Mouse (Mus musculus) olfactory bulb, adult 2 months (tissue): ENCODE data around the gene Rccd1.

Experiments
- CTCF ChIP-seq: fragments of 200-500 bp; IDR thresholded peaks from 2 replicates; pipeline ENCODE4 v1.5.1; 2012; ENCODE audit warnings: low read depth, mild to moderate bottlenecking, low read length, moderate library complexity; ENCODE audit not compliant: insufficient read depth
- POLR2A ChIP-seq: fragments of 200-500 bp; IDR thresholded peaks from 2 replicates; pipeline ENCODE4 v1.6.1; 2012; ENCODE audit warnings: mild to moderate bottlenecking, low read depth, low read length, moderate library complexity; ENCODE audit not compliant: insufficient read depth

DNA sequence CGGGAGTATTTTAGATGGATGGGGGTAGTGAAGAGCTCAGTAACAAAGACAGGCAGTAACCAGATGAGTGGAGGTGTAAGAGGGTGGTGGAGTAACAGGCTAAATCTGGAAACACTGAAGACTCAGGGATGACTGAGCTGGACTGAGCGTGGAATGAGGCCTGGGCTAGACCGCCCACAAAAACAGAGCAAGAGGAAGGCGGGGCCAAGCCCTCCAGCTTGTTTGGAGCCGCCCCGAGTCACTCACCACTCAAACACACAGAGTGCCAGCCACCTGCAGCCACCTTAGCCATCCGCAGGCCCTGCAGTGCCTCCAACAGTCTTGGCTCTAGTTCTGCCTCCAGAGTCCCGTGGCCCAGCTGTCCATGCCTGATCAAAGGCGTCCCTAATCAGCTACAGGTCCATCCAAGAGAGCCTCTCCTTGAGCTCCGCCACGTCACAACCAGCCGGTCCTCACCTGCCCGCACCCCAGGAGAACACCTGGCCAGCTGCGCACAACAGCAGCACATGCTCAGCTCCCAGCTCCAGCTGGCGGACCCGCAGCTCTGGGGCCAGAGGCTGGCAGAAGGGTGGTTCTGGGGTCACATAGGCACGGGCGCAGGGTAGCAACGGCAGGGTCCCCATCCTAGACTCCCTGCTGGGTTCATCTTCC, 4.3 kb downstream of the Rccd1 start:
- TF ChIP-seq CTCF = no peak
- TF ChIP-seq POLR2A = no peak
